Mouse (Mus musculus): Measurements from ENCODE around the gene Gm14214.

DNA sequence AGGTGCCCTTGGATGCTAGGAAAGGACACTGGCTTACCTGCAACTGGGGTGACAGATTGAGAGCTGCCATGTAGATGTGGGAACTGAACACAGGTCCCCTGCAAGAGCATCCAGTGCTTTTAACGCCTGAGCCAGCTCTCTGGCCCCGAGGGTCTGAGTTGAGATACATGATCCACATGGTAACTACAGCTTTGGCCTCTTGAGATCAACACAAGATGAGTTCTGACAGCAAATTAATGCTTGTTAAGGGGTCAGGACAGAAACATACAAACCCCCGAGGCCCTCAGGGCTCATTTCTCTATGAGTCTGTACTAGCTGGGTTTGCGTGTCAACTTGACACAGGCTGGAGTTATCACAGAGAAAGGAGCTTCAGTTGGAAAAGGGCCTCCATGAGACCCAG lies 25.9 kb downstream of the Gm14214 start:
- TF ChIP-seq POLR2A (IDR thresholded peaks at IDR 0.05; ENCODE audit: control insufficient read depth, extremely low read depth, insufficient read depth, low read length, poor library complexity) (no peak), CTCF (IDR thresholded peaks at IDR 0.05; ENCODE audit: borderline replicate concordance, control insufficient read depth, extremely low read depth, insufficient read depth, low read length, poor library complexity) (no peak)
